Mouse (Mus musculus) liver, embryonic 14.5 days (tissue): ENCODE results near the gene Diaph3. TPM values are rescaled to one million over a fixed set of nuclear protein-coding genes. Genes with fewer than 3 reads are reported as not detected.

Experiments used
- ATAC-seq: fragments of 200-750 bp; cut with Nextera tagmentation; 2 replicates; pipeline ENCODE4 v1.8.0; 2017; ENCODE audit warnings: moderate number of reproducible peaks, mild to moderate bottlenecking, moderate library complexity; ENCODE audit not compliant: insufficient read depth
- DNase-seq, 3 experiments: peaks; one replicate each; pipeline ENCODE4 v3.0.0-alpha.2; 2012 to 2013; ENCODE audit warnings: low read depth in 3 of 3, low spot score in 3 of 3
- H3K27ac ChIP-seq: fragments of 300-500 bp; sonication (generic); 2 replicates; pipeline ENCODE4 v1.5.1; 2014; ENCODE audit warnings: moderate library complexity, mild to moderate bottlenecking, control low read depth, inconsistent platforms
- H3K27me3 ChIP-seq: fragments of 300-500 bp; sonication (generic); 2 replicates; pipeline ENCODE4 v1.6.1; 2014; ENCODE audit warnings: mild to moderate bottlenecking, low read length, moderate library complexity; ENCODE audit not compliant: control insufficient read depth, insufficient read depth
- H3K36me3 ChIP-seq: fragments of 300-500 bp; sonication (generic); replicated peaks from 2 replicates; pipeline ENCODE4 v1.6.1; 2014; ENCODE audit warnings: low read depth; ENCODE audit not compliant: control insufficient read depth, insufficient read depth
- H3K4me1 ChIP-seq, 2 experiments: fragments of 200-500 bp in 1 of 2; fragments of 300-500 bp in 1 of 2; sonication (generic) in 1 of 2; replicated peaks; 2 replicates each; pipeline ENCODE4 v1.6.1; 2012 to 2014; ENCODE audit warnings: antibody characterized with exemption in 1 of 2, inconsistent platforms in 1 of 2, low read length in 1 of 2; ENCODE audit not compliant: control insufficient read depth in 2 of 2, insufficient read depth in 2 of 2
- H3K4me2 ChIP-seq: fragments of 300-500 bp; sonication (generic); 2 replicates; pipeline ENCODE4 v1.6.1; 2014; ENCODE audit warnings: low read depth, mild to moderate bottlenecking, control low read depth, moderate library complexity
- H3K4me3 ChIP-seq, 2 experiments: fragments of 200-500 bp in 1 of 2; fragments of 300-500 bp in 1 of 2; sonication (generic) in 1 of 2; 2 replicates each; pipeline ENCODE4 v1.5.1; 2012 to 2014; ENCODE audit warnings: low read depth in 2 of 2, low read length in 2 of 2, mild to moderate bottlenecking in 2 of 2, control low read depth in 1 of 2, inconsistent platforms in 1 of 2, moderate library complexity in 1 of 2; ENCODE audit not compliant: insufficient read depth in 1 of 2
- H3K9ac ChIP-seq: fragments of 300-500 bp; sonication (generic); replicated peaks from 2 replicates; pipeline ENCODE4 v1.6.1; 2014; ENCODE audit warnings: mild to moderate bottlenecking, control low read depth, moderate library complexity
- H3K9me3 ChIP-seq: fragments of 300-500 bp; sonication (generic); 2 replicates; pipeline ENCODE4 v1.6.1; 2016; ENCODE audit warnings: low read length, mixed read lengths; ENCODE audit not compliant: control insufficient read depth
- CTCF ChIP-seq: IDR thresholded peaks from 2 replicates; pipeline ENCODE4 v1.5.1; 2016; ENCODE audit warnings: antibody characterized with exemption, low read depth, control low read depth
- EP300 ChIP-seq: IDR thresholded peaks from 2 replicates; pipeline ENCODE4 v1.6.1; 2016; ENCODE audit warnings: antibody characterized with exemption, low read depth
- WGBS: fragments of 180-500 bp; shearing (Covaris S2); extraction: QIAGEN DNeasy Blood & Tissue Kit; methylation state at CpG from one replicate; pipeline ENCODE4 v1.1.7; 2014; ENCODE audit not compliant: insufficient replicate concordance; 5-methylcytosine and 5-hydroxymethylcytosine counted together
- polyA plus RNA-seq, 2 experiments: library from polyadenylated mRNA; depleted of rRNA in 1 of 2; stranded (reverse) in 1 of 2; unstranded in 1 of 2; fragments of >200 nt; fragmentation: Nextera tagmentation in 1 of 2; extraction: Ambion mirVana in 1 of 2; gene quantifications; 2 replicates each; pipeline versions ENCODE4 v1.2.1 to v1.2.3; 2012 to 2014

Gene Diaph3
- polyA plus RNA-seq, 2 experiments, result 8.9 to 15.2 TPM

GRCm38 (mm10) chr14:86640086-86640485 is 500.9 kb downstream of the Diaph3 start:
- ATAC-seq (no peak), DNase-seq (no peak)
- H3K27ac ChIP-seq, result no peak overlapping the region
- no peaks in the 10 kb centered on the region for H3K36me3 ChIP-seq
- no peak overlapping the region for H3K4me3 ChIP-seq
- 65% methylated on average over 5 of the region's 5 CpGs for WGBS
- TF ChIP-seq EP300, result no peak
- TF ChIP-seq CTCF, result no peak
- H3K9ac ChIP-seq, result no peak overlapping the region
- no peaks in the 10 kb centered on the region for H3K27me3 ChIP-seq
- H3K4me2 ChIP-seq, result no peak overlapping the region
- H3K9me3 ChIP-seq, result no peaks in the 10 kb centered on the region
- no peaks in the 10 kb centered on the region for H3K4me1 ChIP-seq

GRCm38 (mm10) chr14:86635594-86636140 is 505.4 kb downstream of the Diaph3 start:
- Histone ChIP-seq H3K36me3 (no peaks in the 10 kb centered on the region), H3K27me3 (no peaks in the 10 kb centered on the region), H3K9ac (no peak overlapping the region), H3K4me1 (no peaks in the 10 kb centered on the region), H3K9me3 (no peaks in the 10 kb centered on the region), H3K4me3 (no peak overlapping the region), H3K27ac (no peak overlapping the region), H3K4me2 (no peak overlapping the region)
- TF ChIP-seq EP300, result no peak
- no peak for TF ChIP-seq CTCF
- DNase-seq (no peak), ATAC-seq (no peak)
- 19% methylated on average over 6 of the region's 6 CpGs for WGBS

- H3K4me2 ChIP-seq, result no peak overlapping the region
- DNase-seq, result no peak
Measured at GRCm38 (mm10) chr14:86635052-86635451, 506.0 kb downstream of the Diaph3 start.

GRCm38 (mm10) chr14:86633799-86634198 is 507.2 kb downstream of the Diaph3 start:
- no peak for ATAC-seq
- Histone ChIP-seq H3K4me2 (no peak overlapping the region), H3K36me3 (no peaks in the 10 kb centered on the region), H3K9me3 (no peaks in the 10 kb centered on the region), H3K27ac (no peak overlapping the region), H3K4me3 (no peak overlapping the region), H3K27me3 (no peaks in the 10 kb centered on the region), H3K4me1 (no peaks in the 10 kb centered on the region), H3K9ac (no peak overlapping the region)
- 60% methylated on average over 5 of the region's 5 CpGs for WGBS
- TF ChIP-seq CTCF, result no peak
- TF ChIP-seq EP300, result no peak
- no peak for DNase-seq

More at GRCm38 (mm10) chr14:86635052-86635451, 506.0 kb downstream of the Diaph3 start:
- Histone ChIP-seq H3K4me1 (no peaks in the 10 kb centered on the region), H3K27me3 (no peaks in the 10 kb centered on the region), H3K27ac (no peak overlapping the region), H3K36me3 (no peaks in the 10 kb centered on the region), H3K9me3 (no peaks in the 10 kb centered on the region), H3K4me3 (no peak overlapping the region), H3K9ac (no peak overlapping the region)
- 63% methylated on average over 2 of the region's 2 CpGs for WGBS
- no peak for ATAC-seq
- TF ChIP-seq EP300, result no peak
- no peak for TF ChIP-seq CTCF

GRCm38 (mm10) chr14:86624816-86625425 is 516.1 kb downstream of the Diaph3 start:
- no peak for TF ChIP-seq EP300
- no peak for TF ChIP-seq CTCF
- Histone ChIP-seq H3K4me1 (no peaks in the 10 kb centered on the region), H3K4me2 (no peak overlapping the region), H3K27ac (no peak overlapping the region), H3K36me3 (no peaks in the 10 kb centered on the region), H3K4me3 (no peak overlapping the region), H3K27me3 (no peaks in the 10 kb centered on the region), H3K9ac (no peak overlapping the region), H3K9me3 (no peaks in the 10 kb centered on the region)
- DNase-seq (no peak), ATAC-seq (no peak)
- 66% methylated on average over 5 of the region's 5 CpGs for WGBS
